In genomic region chr6:99104446-99104845, GRCm38 (mm10) we compare ENCODE assay signal across 22 mouse cellular contexts.
A peak's percentile ranks its signal among the peaks of the same experiment; 100 is the strongest.
DNase-seq lines count a peak whose midpoint lies in the region; ATAC-seq and TF ChIP-seq lines count a peak whose summit lies in the region.
"Had no signal": no experiment of that assay in that cellular context is flagged by ENCODE, and none has a peak within 500 bp of the region (broad histone marks: within the 10 kb centered on the region; RNA-seq: fewer than 3 reads in every experiment).

No protein-coding gene starts in this region.

- H3K4me3 ChIP-seq in hindbrain, postnatal 0 days (ENCODE audit: low read length) = no peak overlapping the region
- no peak overlapping the region for H3K4me3 ChIP-seq in hindbrain, embryonic 10.5 days
- no peak overlapping the region for H3K4me3 ChIP-seq in kidney, postnatal 0 days (replicated peaks; ENCODE audit: low read depth, low read length)
- H3K4me3 ChIP-seq: embryonic facial prominence, embryonic 13.5 days; heart, adult 2 months; heart, embryonic 15.5 days; hindbrain, embryonic 15.5 days had no signal

- no peak for ATAC-seq in hindbrain, postnatal 0 days
- no peak for ATAC-seq in kidney, postnatal 0 days (replicated peaks; ENCODE audit: low FRiP score, low read depth)
- ATAC-seq: CD4-positive, CD25-positive, alpha-beta regulatory T cell, adult 4 months; forebrain, postnatal 0 days; inflammation-experienced regulatory T-cells, adult 6 months had no signal

- TF ChIP-seq CTCF in hindbrain, postnatal 0 days (IDR thresholded peaks at IDR 0.05; ENCODE audit: low read depth) = no peak
- TF ChIP-seq CTCF in kidney, postnatal 0 days (IDR thresholded peaks at IDR 0.05; ENCODE audit: low read depth) = no peak

- peak; percentile 13 for DNase-seq in embryo, embryonic 10.5 days (ENCODE audit: low spot score)
- no peak for DNase-seq in embryo, embryonic 11 days
- peak; percentile 12 for DNase-seq in hindbrain, postnatal 0 days (ENCODE audit: low spot score)
- DNase-seq in hindbrain, embryonic 10.5 days (ENCODE audit: low spot score) = no peak
- peak; percentile 61 for DNase-seq in kidney, postnatal 0 days (ENCODE audit: low spot score)
- no peak for DNase-seq in kidney, adult 8-10 months
- DNase-seq in right cerebral cortex, postnatal 10 days (ENCODE audit: low spot score in 2 of 2) = no peak
- DNase-seq: adrenal gland, postnatal 14 days; B cell, adult 2 months; cerebellum, adult 18-20 months; cerebellum, adult 9-11 months; forebrain, postnatal 0 days; gastrocnemius, postnatal 14 days; heart, adult 2 months; heart, postnatal 14 days had no signal

- H3K4me2 ChIP-seq in hindbrain, postnatal 0 days (ENCODE audit: low read depth, low read length) = no peak overlapping the region
- H3K4me2 ChIP-seq in kidney, postnatal 0 days (ENCODE audit: low read length) = no peak overlapping the region
- H3K4me2 ChIP-seq: embryonic facial prominence, embryonic 13.5 days; heart, embryonic 11.5 days; heart, embryonic 15.5 days; hindbrain, embryonic 15.5 days had no signal

- WGBS in hindbrain, postnatal 0 days = 59% methylated on average over 7 of the region's 7 CpGs
- 77% methylated on average over 7 of the region's 7 CpGs for WGBS in hindbrain, embryonic 10.5 days
- WGBS in kidney, postnatal 0 days = 54% methylated on average over 7 of the region's 7 CpGs

- H3K9ac ChIP-seq in hindbrain, postnatal 0 days (replicated peaks; ENCODE audit: low read length) = no peak overlapping the region
- H3K9ac ChIP-seq in kidney, postnatal 0 days (ENCODE audit: low read depth, low read length) = no peak overlapping the region
- H3K9ac ChIP-seq: embryonic facial prominence, embryonic 13.5 days; forebrain, postnatal 0 days; heart, embryonic 15.5 days; hindbrain, embryonic 15.5 days had no signal

- no peak overlapping the region for H3K27ac ChIP-seq in hindbrain, postnatal 0 days
- H3K27ac ChIP-seq in hindbrain, embryonic 10.5 days = no peak overlapping the region
- H3K27ac ChIP-seq in kidney, postnatal 0 days = no peak overlapping the region
- H3K27ac ChIP-seq: embryonic facial prominence, embryonic 13.5 days; heart, adult 2 months; heart, embryonic 15.5 days; hindbrain, embryonic 15.5 days had no signal

- no peaks in the 10 kb centered on the region for H3K36me3 ChIP-seq in hindbrain, postnatal 0 days (ENCODE audit: insufficient read depth, low read length)
- no peaks in the 10 kb centered on the region for H3K36me3 ChIP-seq in hindbrain, embryonic 10.5 days
- no peaks in the 10 kb centered on the region for H3K36me3 ChIP-seq in kidney, postnatal 0 days (ENCODE audit: insufficient read depth, low read length)
- H3K36me3 ChIP-seq: embryonic facial prominence, embryonic 13.5 days; G1E; heart, embryonic 15.5 days; hindbrain, embryonic 15.5 days had no signal

- H3K27me3 ChIP-seq in hindbrain, postnatal 0 days (ENCODE audit: insufficient read depth, low read length) = no peaks in the 10 kb centered on the region
- H3K27me3 ChIP-seq in hindbrain, embryonic 10.5 days (ENCODE audit: insufficient read depth, poor library complexity, severe bottlenecking) = no peaks in the 10 kb centered on the region
- H3K27me3 ChIP-seq in kidney, postnatal 0 days (ENCODE audit: insufficient read depth, low read length) = no peaks in the 10 kb centered on the region
- H3K27me3 ChIP-seq: heart, embryonic 15.5 days; hindbrain, embryonic 15.5 days had no signal

- 0 out of 2 replicates have a peak, but pooled peaks cover 2% of the 10 kb centered on the region for H3K4me1 ChIP-seq in hindbrain, postnatal 0 days (ENCODE audit: insufficient read depth, low read length)
- H3K4me1 ChIP-seq in hindbrain, embryonic 10.5 days (replicated peaks) = peaks cover 45% of the 10 kb centered on the region
- H3K4me1 ChIP-seq in kidney, postnatal 0 days (replicated peaks; ENCODE audit: insufficient read depth, low read length) = no peaks in the 10 kb centered on the region; the same call in 1 of the 2 replicates

- H3K9me3 ChIP-seq in hindbrain, postnatal 0 days (ENCODE audit: low read length) = no peaks in the 10 kb centered on the region
- H3K9me3 ChIP-seq in hindbrain, embryonic 10.5 days = no peaks in the 10 kb centered on the region
- H3K9me3 ChIP-seq in kidney, postnatal 0 days (replicated peaks; ENCODE audit: low read length) = no peaks in the 10 kb centered on the region
- H3K9me3 ChIP-seq: embryonic facial prominence, embryonic 13.5 days; G1E; heart, embryonic 15.5 days; hindbrain, embryonic 15.5 days had no signal

Comparison
In these comparisons a context has a peak if more than half of its experiments do, and no peak if none do; other contexts are left out.
1. DNase-seq: peak in embryo, embryonic 10.5 days (single experiment), hindbrain, postnatal 0 days (single experiment) and kidney, postnatal 0 days (single experiment); none in embryo, embryonic 11 days (single experiment), hindbrain, embryonic 10.5 days (single experiment), kidney, adult 8-10 months (0 of 2) and right cerebral cortex, postnatal 10 days (0 of 2).